Mouse (Mus musculus) left cerebral cortex, postnatal 25 days (tissue): ENCODE measurements around the gene Emc9. TPM values are rescaled to one million over a fixed set of nuclear protein-coding genes. Genes with fewer than 3 reads are reported as not detected.

ENCODE experiments used
- DNase-seq, 2 experiments: peaks; one replicate each; pipeline ENCODE4 v3.0.0; 2022; ENCODE audit warnings: low spot score in 2 of 2, mixed read lengths in 1 of 2
- intact Hi-C: fragments of 180-260 bp; cut with DNase I; formaldehyde crosslinking; loops from one replicate; pipeline ENCODE4 v1.15.1; 2025
- total RNA-seq, 2 experiments: library from RNA; stranded (reverse); gene quantifications; 2 replicates each; pipeline ENCODE4 v1.2.3; 2021

Gene Emc9
- total RNA-seq, 2 experiments from 2014 or later: 38.1 to 41.5 TPM

DNA sequence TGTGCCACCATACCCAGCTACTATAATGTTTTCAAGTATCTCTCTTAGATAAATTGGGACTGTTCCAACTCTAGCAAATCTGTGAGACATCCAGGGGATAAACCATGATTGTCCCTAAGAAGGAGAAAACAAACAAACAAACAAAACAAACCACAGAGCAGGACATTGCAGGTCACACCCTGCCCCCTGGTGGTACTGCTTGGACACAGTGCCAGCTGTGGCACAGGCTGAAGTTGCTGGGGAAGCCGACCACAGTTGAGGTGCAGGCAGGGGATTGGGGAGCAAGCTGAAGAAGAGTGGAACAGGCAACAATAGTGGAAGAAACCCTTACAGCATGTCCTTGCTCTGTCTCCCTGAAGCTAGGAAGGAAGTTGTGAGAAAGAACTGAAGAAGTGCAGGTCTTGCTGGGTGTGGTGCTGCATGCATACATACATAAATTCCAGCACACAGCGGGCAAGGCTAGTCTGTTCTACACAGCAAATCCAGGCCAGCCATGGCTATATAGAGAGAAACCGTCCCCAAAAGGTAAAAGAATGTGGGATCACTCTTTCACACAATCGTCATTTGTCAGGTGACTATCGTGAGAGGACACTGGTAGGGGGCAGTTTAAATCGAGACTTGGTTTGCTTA, 48.9 kb downstream of the Emc9 start:
- no peak for DNase-seq
- intact Hi-C loops: loop anchor here (10.0 kb wide), 1 partner anchor 391 kb away; no protein-coding TSS in a partner anchor

Other genes with a start within 250 kb of the Emc9 start
- gene Dhrs4, start 106.5 kb downstream of the Emc9 start, total RNA-seq: 10 to 100 TPM; 15.2 to 15.4 TPM
- gene Carmil3, start 94.7 kb downstream of the Emc9 start, total RNA-seq: 10 to 100 TPM; 46.6 to 46.9 TPM
- 100 to 1,000 TPM; 180 to 216 TPM for gene Cpne6, start 74.9 kb downstream of the Emc9 start, total RNA-seq
- 1 to 10 TPM in 1 of 2 experiments, under 1 TPM in 1; 0.34 to 1.2 TPM for gene Nrl, start 60.3 kb downstream of the Emc9 start, total RNA-seq
- 10 to 100 TPM; 20.2 to 25.3 TPM for gene Pck2, start 45.0 kb downstream of the Emc9 start, total RNA-seq
- gene Dcaf11, start 25.3 kb downstream of the Emc9 start, total RNA-seq: 10 to 100 TPM; 73.1 to 77.7 TPM
- under 1 TPM in 1 of 2 experiments, not detected in 1; 0.89 TPM for gene A730061H03Rik, start 24.9 kb downstream of the Emc9 start, total RNA-seq
- gene Fitm1, start 9.7 kb downstream of the Emc9 start, total RNA-seq: not detected
- 10 to 100 TPM; 39.4 to 45.3 TPM for gene Psme1, start 7.2 kb downstream of the Emc9 start, total RNA-seq
- gene Psme2, start 5.8 kb upstream of the Emc9 start, total RNA-seq: 10 to 100 TPM; 35.2 to 47.9 TPM
- gene Rnf31, start 6.4 kb upstream of the Emc9 start, total RNA-seq: 10 to 100 TPM; 27.6 to 31.7 TPM
- gene Irf9, start 18.3 kb upstream of the Emc9 start, total RNA-seq: 10 to 100 TPM in 1 of 2 experiments, 1 to 10 TPM in 1; 9.9 to 12.3 TPM
- gene Rec8, start 32.7 kb upstream of the Emc9 start, total RNA-seq: 1 to 10 TPM; 2.2 to 3.7 TPM
- gene Ipo4, start 50.7 kb upstream of the Emc9 start, total RNA-seq: 100 to 1,000 TPM; 117 TPM
- gene Gm49378, start 52.6 kb upstream of the Emc9 start, total RNA-seq: 1 to 10 TPM; 3.9 to 4.7 TPM
- 10 to 100 TPM; 36.6 to 45.2 TPM for gene Tm9sf1, start 58.5 kb upstream of the Emc9 start, total RNA-seq
- gene Tssk4, start 64.9 kb upstream of the Emc9 start, total RNA-seq: 1 to 10 TPM in 1 of 2 experiments, under 1 TPM in 1; 0.30 to 1.1 TPM
- gene Mdp1, start 75.2 kb upstream of the Emc9 start, total RNA-seq: 10 to 100 TPM; 36.9 to 40.1 TPM
- 10 to 100 TPM; 22.1 to 24.8 TPM for gene Gmpr2, start 86.6 kb upstream of the Emc9 start, total RNA-seq
- gene Nedd8, start 86.8 kb upstream of the Emc9 start, total RNA-seq: 100 to 1,000 TPM; 325 to 348 TPM
- gene Tinf2, start 96.5 kb upstream of the Emc9 start, total RNA-seq: 10 to 100 TPM; 12.9 to 14.8 TPM
- gene Tgm1, start 128.6 kb upstream of the Emc9 start, total RNA-seq: not detected
- 10 to 100 TPM; 45.6 to 45.8 TPM for gene Rabggta, start 137.0 kb upstream of the Emc9 start, total RNA-seq
- gene Dhrs1, start 160.4 kb upstream of the Emc9 start, total RNA-seq: 10 to 100 TPM; 79.2 to 88.7 TPM
- 10 to 100 TPM; 12.7 to 14.0 TPM for gene Nop9, start 160.4 kb upstream of the Emc9 start, total RNA-seq
- 1 to 10 TPM; 1.6 to 2.3 TPM for gene Cideb, start 173.2 kb upstream of the Emc9 start, total RNA-seq
- under 1 TPM; 0.25 to 0.32 TPM for gene Ltb4r2, start 176.1 kb upstream of the Emc9 start, total RNA-seq
- under 1 TPM; 0.25 to 0.39 TPM for gene Ltb4r1, start 180.7 kb upstream of the Emc9 start, total RNA-seq
- 1 to 10 TPM; 3.8 to 7.1 TPM for gene Adcy4, start 198.8 kb upstream of the Emc9 start, total RNA-seq
- gene Ripk3, start 203.6 kb upstream of the Emc9 start, total RNA-seq: under 1 TPM in 1 of 2 experiments, not detected in 1; 0.96 TPM
- 1 to 10 TPM; 1.3 to 2.6 TPM for gene Nfatc4, start 237.8 kb upstream of the Emc9 start, total RNA-seq